Mouse (Mus musculus): ENCODE results near the gene Myo16.
A peak's percentile ranks its signal among the peaks of the same experiment; 100 is the strongest.

Gene Myo16

GRCm38 (mm10) chr8:10153611-10154438 lies at the start of gene Myo16:
Myo16 (plus strand) TSS chr8:10153911.
- no peak for DNase-seq (ENCODE audit: low spot score)

DNA sequence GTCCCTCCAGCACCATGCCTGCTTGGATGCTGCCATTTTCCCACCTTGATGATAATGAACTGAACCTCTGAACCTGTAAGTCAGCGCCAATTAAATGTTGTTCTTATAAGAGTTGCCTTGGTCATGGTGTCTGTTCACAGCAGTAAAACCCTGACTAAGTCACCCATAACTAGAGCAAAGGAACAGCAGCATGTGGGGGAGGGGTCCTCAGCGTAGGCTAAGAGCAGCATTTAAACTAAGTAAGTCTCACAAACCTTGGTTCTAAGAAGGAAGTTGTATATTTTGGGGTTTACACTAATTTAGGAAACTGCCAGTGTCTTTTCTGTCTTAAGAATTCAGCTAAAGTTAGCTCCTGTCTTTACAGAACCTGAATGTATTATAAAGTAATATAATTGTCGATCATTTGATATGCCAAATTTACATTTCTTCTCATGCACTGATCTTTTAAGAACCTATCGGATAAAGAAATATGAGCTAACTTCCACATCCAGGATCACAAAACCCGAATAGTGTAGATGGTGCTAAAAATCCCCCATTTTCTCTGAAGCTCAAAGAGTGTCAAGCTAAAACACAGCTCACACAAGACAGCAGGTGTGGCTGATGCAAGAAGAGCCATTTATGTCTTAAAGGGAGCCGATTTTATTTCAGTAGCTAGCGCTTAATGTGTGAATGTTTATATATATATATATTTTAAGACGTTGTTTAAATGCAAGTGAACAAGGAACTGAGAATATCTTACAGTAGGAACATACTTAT lies 45.0 kb upstream of the Myo16 start:
- DNase-seq (ENCODE audit: low spot score), result no peak

- no peak for DNase-seq (ENCODE audit: low spot score)
Observed at GRCm38 (mm10) chr8:10122749-10123148, 31.0 kb upstream of the Myo16 start.

- DNase-seq (ENCODE audit: low spot score), result no peak
Observed at GRCm38 (mm10) chr8:10123412-10123811, 30.3 kb upstream of the Myo16 start.

GRCm38 (mm10) chr8:10125684-10126083 lies 28.0 kb upstream of the Myo16 start:
- DNase-seq (ENCODE audit: low spot score), result no peak

- DNase-seq (ENCODE audit: low spot score), result peak; percentile 49
Observed at GRCm38 (mm10) chr8:10130513-10131414, 22.9 kb upstream of the Myo16 start.

DNA sequence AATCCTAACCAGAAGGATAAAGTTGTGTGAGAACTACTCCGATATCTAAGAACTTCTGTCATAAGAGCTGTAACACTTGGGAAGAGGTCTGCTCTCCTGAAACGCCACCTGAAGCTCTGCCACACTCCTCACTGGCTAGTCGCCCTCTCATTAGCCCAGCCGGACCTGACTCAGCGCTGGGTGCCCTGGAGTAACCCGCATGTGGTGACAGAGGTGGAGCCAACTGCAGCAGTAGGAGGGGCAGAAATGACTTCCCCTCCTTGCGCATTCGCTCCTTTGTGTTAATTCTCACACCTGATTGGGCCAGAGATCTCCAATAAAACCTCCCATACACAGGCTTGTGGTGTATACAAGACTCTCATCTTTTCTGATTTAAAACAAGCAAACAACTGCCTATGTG lies 14.2 kb upstream of the Myo16 start:
- DNase-seq (ENCODE audit: low spot score), result no peak

- DNase-seq (ENCODE audit: low spot score), result no peak
Observed at GRCm38 (mm10) chr8:10143961-10144360, 9.8 kb upstream of the Myo16 start.

GRCm38 (mm10) chr8:10151692-10152247 lies 1.9 kb upstream of the Myo16 start:
- no peak for DNase-seq (ENCODE audit: low spot score)

DNA sequence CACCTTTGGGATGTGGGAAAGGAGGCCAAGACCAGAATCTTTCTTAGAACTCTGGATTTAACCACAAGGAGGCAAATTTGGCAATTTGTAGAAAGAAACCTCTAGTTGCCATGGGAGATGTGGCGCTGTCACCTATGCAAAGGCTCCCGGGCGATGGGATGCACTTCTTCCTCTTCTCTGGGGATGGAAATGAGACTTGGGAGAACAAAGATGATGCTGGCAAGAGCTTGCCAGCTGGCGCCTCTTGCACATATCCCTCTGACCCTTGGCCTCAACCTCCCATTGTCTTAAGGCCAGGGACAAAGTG lies 681 bp downstream of the Myo16 start:
- no peak for DNase-seq (ENCODE audit: low spot score)

DNA sequence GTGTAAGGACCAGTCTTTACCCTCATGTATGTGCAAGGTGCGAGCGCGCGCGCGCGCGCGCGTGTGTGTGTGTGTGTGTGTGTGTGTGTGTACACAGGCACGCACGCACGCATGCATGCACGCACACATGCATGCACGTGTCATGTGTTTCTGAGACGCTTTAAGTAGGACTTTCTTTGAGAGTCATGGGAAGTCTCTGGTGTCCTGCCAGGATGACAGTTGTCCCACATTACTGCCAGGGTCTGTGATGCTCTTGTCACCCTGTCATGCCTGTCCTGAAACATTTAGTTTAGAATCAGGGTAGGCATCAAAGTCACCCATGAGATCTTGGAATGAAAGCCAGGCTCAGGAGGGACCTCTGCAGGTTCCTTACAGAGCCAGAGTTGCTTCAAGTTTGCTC lies 1.4 kb downstream of the Myo16 start:
- no peak for DNase-seq (ENCODE audit: low spot score)

- DNase-seq (ENCODE audit: low spot score), result no peak
Observed at GRCm38 (mm10) chr8:10161106-10161505, 7.4 kb downstream of the Myo16 start.

DNA sequence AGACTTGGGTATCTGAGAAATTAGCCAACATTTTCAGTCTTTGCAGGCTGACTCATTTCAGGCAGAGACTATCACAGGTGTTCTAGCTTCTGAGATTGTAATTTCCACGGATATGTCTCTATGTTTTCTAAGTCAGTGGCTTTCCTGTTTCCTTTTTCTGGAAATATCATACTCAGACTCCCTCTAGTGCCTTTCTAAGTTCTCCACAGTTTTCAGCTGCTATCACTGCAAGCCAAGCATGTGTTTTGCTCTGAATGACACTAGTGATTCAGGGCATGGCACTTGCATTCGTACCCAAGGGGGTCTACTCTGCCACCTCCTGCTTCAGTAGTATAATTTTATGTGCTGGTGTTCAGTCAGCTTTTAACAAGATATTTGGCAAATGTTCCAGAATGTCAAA lies 11.2 kb downstream of the Myo16 start:
- no peak for DNase-seq (ENCODE audit: low spot score)

DNA sequence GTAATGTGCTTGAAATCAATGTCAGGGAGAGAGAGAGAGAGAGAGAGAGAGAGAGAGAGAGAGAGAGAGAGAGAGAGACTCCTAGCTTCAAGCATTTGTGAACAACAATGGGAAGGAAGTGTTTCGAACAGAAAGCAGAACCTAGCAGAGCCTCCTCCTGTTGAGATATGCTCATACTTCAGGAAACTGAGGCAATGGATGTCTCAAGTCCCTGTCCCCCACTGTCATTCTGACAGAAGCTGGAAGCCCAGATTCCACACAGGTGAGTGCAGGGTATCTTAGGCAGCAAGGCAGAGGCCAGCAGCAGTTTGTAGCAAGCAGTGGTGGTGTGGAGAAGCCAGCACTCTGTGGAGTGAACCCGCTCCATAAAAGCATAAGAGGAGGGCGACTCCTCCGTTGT lies 14.6 kb downstream of the Myo16 start:
- DNase-seq (ENCODE audit: low spot score), result no peak

DNA sequence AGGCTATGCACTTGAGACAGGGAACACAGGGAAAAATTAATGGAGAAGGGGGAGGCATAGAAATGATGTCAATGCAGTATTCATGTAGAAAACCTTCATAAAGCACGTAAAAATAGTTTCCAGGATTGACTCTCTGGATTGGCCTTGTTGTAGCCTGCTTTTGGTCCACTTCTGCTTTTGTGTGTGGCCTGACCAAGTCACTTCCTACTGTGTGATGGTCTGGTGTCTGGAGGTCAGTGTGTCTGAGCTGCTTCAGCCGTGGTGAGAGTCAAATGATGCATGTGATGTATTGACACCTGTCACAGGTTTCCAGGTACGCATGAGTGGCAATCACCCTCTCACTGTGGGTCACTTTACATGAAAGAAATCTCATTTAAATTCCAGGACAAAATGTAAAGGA lies 16.2 kb downstream of the Myo16 start:
- DNase-seq (ENCODE audit: low spot score), result no peak

- no peak for DNase-seq (ENCODE audit: low spot score)
Observed at GRCm38 (mm10) chr8:10171321-10171720, 17.6 kb downstream of the Myo16 start.

- DNase-seq (ENCODE audit: low spot score), result no peak
Observed at GRCm38 (mm10) chr8:10172278-10172677, 18.6 kb downstream of the Myo16 start.

DNA sequence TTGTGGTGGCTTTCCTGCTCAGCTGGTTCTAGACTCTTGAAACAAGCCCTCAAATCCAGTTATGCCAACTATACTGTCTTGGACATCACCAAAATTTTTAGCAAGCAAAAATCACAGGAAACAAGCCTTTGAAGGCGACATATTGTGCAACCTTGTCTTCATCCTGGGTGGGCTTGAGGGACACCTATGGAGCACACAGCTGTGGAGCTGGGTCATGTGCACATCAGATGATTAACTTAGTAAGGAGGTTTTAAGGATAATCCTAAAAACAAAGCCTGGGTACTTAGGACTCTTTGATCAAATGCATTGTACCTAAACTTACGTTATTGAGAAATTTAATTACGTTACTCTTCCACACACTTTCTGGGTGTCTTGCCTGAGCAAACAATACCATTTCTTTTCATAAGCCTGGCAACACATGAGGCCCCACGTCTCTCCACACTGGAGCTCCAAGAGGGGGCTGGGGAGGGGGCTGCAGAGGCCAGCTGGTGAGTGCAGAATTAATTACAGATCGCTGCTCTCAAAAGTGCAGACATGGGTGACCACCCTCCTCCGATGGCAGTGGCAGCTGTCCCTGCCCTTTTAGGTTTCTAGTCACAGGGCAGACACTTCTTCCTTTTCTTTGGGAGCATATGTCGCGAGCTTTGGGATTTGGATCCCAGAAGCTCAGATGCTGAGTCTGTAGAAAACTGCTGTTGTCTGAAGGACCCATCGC lies 19.5 kb downstream of the Myo16 start:
- no peak for DNase-seq (ENCODE audit: low spot score)

- no peak for DNase-seq (ENCODE audit: low spot score)
Observed at GRCm38 (mm10) chr8:10174201-10174840, 20.6 kb downstream of the Myo16 start.

GRCm38 (mm10) chr8:10174841-10175680 lies 21.4 kb downstream of the Myo16 start:
- DNase-seq (ENCODE audit: low spot score), result no peak
